Mouse (Mus musculus): ENCODE measurements around the gene Muc5b. TPM values are rescaled to one million over a fixed set of nuclear protein-coding genes. Genes with fewer than 3 reads are reported as not detected.

The Muc5b gene
- total RNA-seq, 1 experiment from 2014 or later, result not detected

- no peak for DNase-seq
Observed at GRCm38 (mm10) chr7:141902791-141903190, 63.9 kb downstream of the Muc5b start.

DNA sequence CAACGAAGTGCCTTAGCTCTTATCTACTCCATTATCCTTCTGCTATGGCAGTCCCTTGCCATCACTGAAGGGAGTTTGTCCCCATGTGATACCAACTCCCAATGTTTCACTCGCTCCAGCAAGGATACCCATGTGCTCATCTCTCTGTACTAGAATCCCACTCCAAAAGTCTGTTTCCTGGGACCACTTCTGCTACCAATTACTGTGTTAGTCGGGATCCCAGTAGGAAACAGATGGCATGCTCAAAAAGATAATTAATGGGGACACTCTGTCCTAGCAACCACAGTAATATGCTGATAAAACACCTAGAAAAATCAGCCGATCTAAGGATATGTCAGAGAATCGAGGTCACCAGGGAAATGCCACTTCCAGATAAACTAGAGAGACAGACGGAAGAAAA, 69.7 kb downstream of the Muc5b start:
- DNase-seq, result no peak

DNA sequence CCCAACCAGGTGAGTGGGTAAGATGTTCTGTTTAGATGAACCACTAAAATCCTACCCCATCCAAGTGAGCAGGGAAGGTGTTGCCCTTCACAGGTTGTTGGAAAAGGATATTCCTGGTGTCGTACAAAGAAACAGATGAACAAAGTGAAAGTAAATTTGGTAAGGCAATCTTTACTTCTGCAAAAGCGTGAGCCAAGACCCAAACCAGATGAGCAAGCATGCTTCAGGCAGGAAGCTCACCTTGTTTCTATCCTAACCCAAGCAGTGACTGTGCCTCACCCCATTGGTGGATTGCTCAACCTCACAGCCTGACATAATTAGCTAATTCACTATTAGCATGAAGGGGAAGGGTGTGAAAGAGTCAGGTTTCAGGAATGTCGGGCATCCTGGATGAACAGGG, 72.4 kb downstream of the Muc5b start:
- no peak for DNase-seq

DNA sequence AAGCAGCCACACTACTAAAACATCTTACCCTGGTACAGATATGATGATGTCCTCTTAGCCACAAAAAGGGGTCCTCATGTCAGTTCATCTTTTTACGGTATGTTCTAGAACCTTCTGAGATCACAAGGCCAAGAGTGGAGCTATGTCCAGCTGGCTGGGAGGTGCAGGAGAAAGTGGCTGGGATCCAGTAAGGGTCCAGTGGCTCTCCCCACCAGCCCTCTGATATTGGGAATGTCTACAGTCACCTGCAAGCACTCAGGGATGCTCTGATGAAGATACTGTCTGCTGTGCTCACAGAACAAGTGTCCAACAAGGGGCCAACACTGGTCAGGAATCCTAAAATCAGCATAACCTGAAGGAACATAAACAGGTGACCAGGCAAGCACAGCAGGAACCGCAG, 79.5 kb downstream of the Muc5b start, which contains the start of gene Tollip:
Gene Tollip, minus strand, starts transcription at position 101 of the 400 bp plus-strand sequence.
- DNase-seq, result no peak

Other genes with a start within 250 kb of the Muc5b start
- gene Muc6, start 183.8 kb upstream of the Muc5b start, total RNA-seq (2021), result not detected in 2 replicates
- gene Muc2, start 148.7 kb upstream of the Muc5b start, total RNA-seq (2021), result 0.78 and 4.3 TPM in 2 replicates
- gene Muc5ac, start 50.1 kb upstream of the Muc5b start, total RNA-seq (2021), result not detected in 2 replicates
- gene Tollip, start 79.4 kb downstream of the Muc5b start, total RNA-seq (2021), result 47.8 and 52.5 TPM in 2 replicates
- 3.0 and 4.0 TPM in 2 replicates for gene Brsk2, start 110.7 kb downstream of the Muc5b start, total RNA-seq (2021)
- 47.4 and 48.6 TPM in 2 replicates for gene Mob2, start 222.0 kb downstream of the Muc5b start, total RNA-seq (2021)